Mouse (Mus musculus) hindbrain, postnatal 0 days (tissue): ENCODE measurements around the gene Ngrn. TPM values are rescaled to one million over a fixed set of nuclear protein-coding genes. Genes with fewer than 3 reads are reported as not detected.

Experiments
- ATAC-seq: fragments of 200-750 bp; cut with Nextera tagmentation; 2 replicates; pipeline ENCODE4 v1.8.0; 2017; ENCODE audit warnings: mild to moderate bottlenecking, moderate TSS enrichment, moderate library complexity
- DNase-seq: peaks from one replicate; pipeline ENCODE4 v3.0.0-alpha.2; 2015; ENCODE audit warnings: low spot score
- H3K27ac ChIP-seq: fragments of 300-500 bp; sonication (generic); 2 replicates; pipeline ENCODE4 v1.5.1; 2014; ENCODE audit warnings: mild to moderate bottlenecking
- H3K27me3 ChIP-seq: fragments of 300-500 bp; sonication (generic); 2 replicates; pipeline ENCODE4 v1.6.1; 2014; ENCODE audit warnings: low read length, mixed read lengths; ENCODE audit not compliant: insufficient read depth
- H3K36me3 ChIP-seq: fragments of 300-500 bp; sonication (generic); 2 replicates; pipeline ENCODE4 v1.6.1; 2014; ENCODE audit warnings: low read length, mixed read lengths; ENCODE audit not compliant: insufficient read depth
- H3K4me1 ChIP-seq: fragments of 300-500 bp; sonication (generic); 2 replicates; pipeline ENCODE4 v1.6.1; 2014; ENCODE audit warnings: antibody characterized with exemption, low read length, mixed read lengths; ENCODE audit not compliant: insufficient read depth
- H3K4me2 ChIP-seq: fragments of 300-500 bp; sonication (generic); 2 replicates; pipeline ENCODE4 v1.6.1; 2014; ENCODE audit warnings: low read depth, mild to moderate bottlenecking, low read length, moderate library complexity, mixed read lengths
- H3K4me3 ChIP-seq: fragments of 300-500 bp; sonication (generic); 2 replicates; pipeline ENCODE4 v1.5.1; 2014; ENCODE audit warnings: low read length
- H3K9ac ChIP-seq: fragments of 300-500 bp; sonication (generic); replicated peaks from 2 replicates; pipeline ENCODE4 v1.6.1; 2014; ENCODE audit warnings: mild to moderate bottlenecking, low read length, moderate library complexity, mixed read lengths
- H3K9me3 ChIP-seq: fragments of 300-500 bp; sonication (generic); 2 replicates; pipeline ENCODE4 v1.6.1; 2016; ENCODE audit warnings: low read length, mixed read lengths
- CTCF ChIP-seq: IDR thresholded peaks from 2 replicates; pipeline ENCODE4 v1.5.1; 2016; ENCODE audit warnings: antibody characterized with exemption, control low read depth, low read depth
- WGBS: fragments of 180-500 bp; shearing (Covaris S2); extraction: QIAGEN DNeasy Blood & Tissue Kit; methylation state at CpG from one replicate; pipeline ENCODE4 v1.1.7; 2014; 5-methylcytosine and 5-hydroxymethylcytosine counted together
- polyA plus RNA-seq: library from polyadenylated mRNA; unstranded; fragments of >200 nt; fragmentation: Nextera tagmentation; extraction: Ambion mirVana; gene quantifications from 2 replicates; pipeline ENCODE4 v1.2.1, GENCODE M21; 2015
- total RNA-seq: library from RNA; depleted of rRNA; stranded (reverse); fragments of >200 nt; gene quantifications from 2 replicates; pipeline ENCODE4 v1.2.3, GENCODE M21; 2014

The Ngrn gene
- total and polyA plus RNA-seq, 2 experiments from 2014 or later = 48.6 to 69.8 TPM

DNA sequence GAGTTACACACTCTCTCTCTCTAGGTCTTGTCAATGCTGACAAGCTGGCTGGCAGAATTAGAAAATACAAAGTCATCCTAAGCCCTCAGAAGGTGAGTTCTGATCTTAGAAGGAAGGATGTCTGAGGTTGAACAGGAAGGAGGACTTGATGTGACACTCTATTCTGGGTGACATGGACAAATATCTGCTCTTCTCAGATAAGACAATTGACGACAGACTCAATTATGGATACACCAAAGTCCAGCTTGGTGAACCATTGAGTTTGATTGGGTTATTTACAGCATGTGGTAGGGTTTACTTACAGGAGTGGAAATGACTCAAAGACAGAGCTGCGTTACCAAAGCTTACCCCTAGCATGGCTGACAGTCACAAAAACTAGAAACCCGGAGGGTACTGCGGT is 15.4 kb downstream of the Ngrn start:
- H3K9me3 ChIP-seq = no peaks in the 10 kb centered on the region
- no peak for ATAC-seq
- no peak overlapping the region for H3K4me2 ChIP-seq
- 98% methylated on average over 4 of the region's 4 CpGs for WGBS
- H3K4me1 ChIP-seq = no peaks in the 10 kb centered on the region
- no peak overlapping the region for H3K4me3 ChIP-seq
- H3K27ac ChIP-seq = no peak overlapping the region
- no peak for TF ChIP-seq CTCF
- no peak for DNase-seq
- H3K9ac ChIP-seq = no peak overlapping the region
- H3K36me3 ChIP-seq = peaks cover 52% of the 10 kb centered on the region
- H3K27me3 ChIP-seq = no peaks in the 10 kb centered on the region

DNA sequence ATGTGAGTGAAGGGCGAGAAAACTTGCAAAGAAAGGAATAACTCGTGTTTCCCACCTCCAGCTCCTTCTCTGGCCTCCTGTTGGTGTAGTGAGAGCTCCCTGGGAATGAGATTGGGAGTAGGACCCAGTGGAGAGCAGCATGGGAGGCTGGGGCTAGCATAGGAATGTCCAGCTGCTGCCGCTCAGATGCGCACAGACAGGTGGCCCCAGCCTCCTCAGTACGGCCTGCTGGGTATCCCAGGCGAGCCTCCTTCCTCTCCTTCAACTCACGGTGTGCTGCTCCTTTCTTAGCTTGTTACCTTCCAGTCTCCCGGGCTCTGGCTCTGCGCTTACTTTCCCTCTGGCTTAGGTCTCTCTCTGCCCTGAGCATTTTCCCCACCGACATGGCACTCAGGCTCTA is 19.0 kb downstream of the Ngrn start:
- H3K36me3 ChIP-seq = peaks cover 56% of the 10 kb centered on the region

DNA sequence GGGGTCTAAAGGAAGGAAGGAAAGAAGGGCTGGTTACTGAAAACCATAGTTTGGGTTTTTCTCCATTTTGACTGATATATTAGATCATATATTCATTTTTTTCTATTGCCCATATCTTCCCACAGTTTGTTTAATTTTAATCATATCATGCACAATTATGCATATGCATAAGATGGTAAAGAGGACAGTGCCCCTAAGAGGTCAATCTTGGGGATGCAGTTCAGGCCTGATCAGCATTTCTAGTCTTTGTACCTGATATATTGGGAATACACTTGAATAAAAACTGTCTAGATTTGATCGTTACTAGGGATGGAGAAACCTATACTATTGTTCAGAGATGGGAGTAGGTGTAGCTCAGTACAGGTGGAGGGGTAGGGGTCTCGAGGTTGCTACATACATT is 20.0 kb downstream of the Ngrn start:
- Histone ChIP-seq H3K27ac (no peak overlapping the region), H3K9ac (no peak overlapping the region), H3K9me3 (no peaks in the 10 kb centered on the region), H3K4me3 (no peak overlapping the region), H3K36me3 (peaks cover 57% of the 10 kb centered on the region), H3K4me1 (no peaks in the 10 kb centered on the region), H3K4me2 (no peak overlapping the region), H3K27me3 (no peaks in the 10 kb centered on the region)
- TF ChIP-seq CTCF = peak; percentile 39
- DNase-seq (no peak), ATAC-seq (no peak)
- WGBS = 91% methylated on average over 2 of the region's 2 CpGs

More for the DNA sequence above, 19.0 kb downstream of the Ngrn start:
- TF ChIP-seq CTCF = no peak
- Histone ChIP-seq H3K9me3 (no peaks in the 10 kb centered on the region), H3K9ac (no peak overlapping the region), H3K27me3 (no peaks in the 10 kb centered on the region), H3K27ac (no peak overlapping the region), H3K4me2 (no peak overlapping the region), H3K4me3 (no peak overlapping the region), H3K4me1 (no peaks in the 10 kb centered on the region)
- DNase-seq = no peak
- no peak for ATAC-seq
- WGBS = 81% methylated on average over 10 of the region's 10 CpGs

DNA sequence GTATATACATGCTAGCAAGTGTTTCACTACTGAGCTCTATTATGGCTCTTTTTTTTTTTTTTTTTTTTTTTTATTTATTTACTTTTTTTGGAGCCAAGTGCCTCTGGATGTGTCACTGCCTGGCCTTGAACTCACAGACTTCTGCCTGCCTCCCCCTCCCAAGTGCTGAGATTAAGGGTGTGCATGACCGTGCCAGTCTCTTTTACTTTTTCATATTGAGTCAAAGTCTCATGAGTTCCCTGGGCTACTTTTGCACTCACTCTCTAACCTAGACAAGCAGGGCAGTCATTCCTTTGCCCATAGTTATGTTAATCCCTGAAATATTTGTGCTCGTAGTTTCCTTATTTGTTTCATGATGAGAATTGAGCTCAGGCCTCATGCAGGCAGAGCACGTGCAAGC is 20.6 kb downstream of the Ngrn start:
- DNase-seq (no peak), ATAC-seq (no peak)
- Histone ChIP-seq H3K4me1 (no peaks in the 10 kb centered on the region), H3K9ac (no peak overlapping the region), H3K36me3 (peaks cover 57% of the 10 kb centered on the region), H3K4me3 (no peak overlapping the region), H3K4me2 (no peak overlapping the region), H3K27ac (no peak overlapping the region), H3K27me3 (no peaks in the 10 kb centered on the region), H3K9me3 (no peaks in the 10 kb centered on the region)
- 86% methylated on average over 3 of the region's 3 CpGs for WGBS
- TF ChIP-seq CTCF = no peak

DNA sequence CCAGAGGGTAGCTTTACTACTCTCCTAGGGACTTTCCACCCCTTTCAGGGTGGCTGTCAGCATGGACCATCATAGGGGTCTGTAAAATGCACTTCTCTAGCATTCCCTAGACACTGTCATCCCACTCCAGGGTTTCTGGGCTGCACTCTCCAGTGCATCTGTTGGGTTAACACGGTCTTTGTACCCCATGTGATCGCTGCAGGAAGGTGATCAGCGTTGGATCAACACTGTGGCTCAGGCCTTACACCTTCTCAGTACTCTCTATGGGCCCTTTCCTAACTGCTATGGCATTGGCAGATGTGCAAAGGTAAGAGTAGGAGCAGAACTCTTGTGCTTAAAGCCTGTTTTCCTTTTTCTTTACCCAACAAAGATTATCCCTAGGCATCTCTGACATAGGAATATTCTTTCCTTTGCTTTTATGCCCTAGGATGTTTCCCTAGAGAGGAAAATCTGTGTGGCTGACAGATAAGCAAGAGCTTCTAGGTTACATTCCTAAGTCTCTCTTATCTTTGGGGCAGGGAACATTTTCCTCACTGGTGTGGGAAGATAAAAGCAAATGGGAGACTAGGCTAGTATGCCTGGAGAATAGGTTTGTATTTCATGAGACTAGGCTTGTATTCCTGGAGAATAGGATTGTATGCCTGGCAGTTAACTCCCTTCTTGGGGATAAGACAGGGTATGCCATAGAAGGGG is 22.4 kb downstream of the Ngrn start:
- no peaks in the 10 kb centered on the region for H3K4me1 ChIP-seq
- no peak overlapping the region for H3K4me3 ChIP-seq
- H3K36me3 ChIP-seq = peaks cover 65% of the 10 kb centered on the region
- DNase-seq (no peak), ATAC-seq (no peak)
- 94% methylated on average over 3 of the region's 3 CpGs for WGBS
- H3K9ac ChIP-seq = no peak overlapping the region
- H3K4me2 ChIP-seq = no peak overlapping the region
- no peaks in the 10 kb centered on the region for H3K9me3 ChIP-seq
- H3K27ac ChIP-seq = no peak overlapping the region
- TF ChIP-seq CTCF = no peak
- H3K27me3 ChIP-seq = no peaks in the 10 kb centered on the region

DNA sequence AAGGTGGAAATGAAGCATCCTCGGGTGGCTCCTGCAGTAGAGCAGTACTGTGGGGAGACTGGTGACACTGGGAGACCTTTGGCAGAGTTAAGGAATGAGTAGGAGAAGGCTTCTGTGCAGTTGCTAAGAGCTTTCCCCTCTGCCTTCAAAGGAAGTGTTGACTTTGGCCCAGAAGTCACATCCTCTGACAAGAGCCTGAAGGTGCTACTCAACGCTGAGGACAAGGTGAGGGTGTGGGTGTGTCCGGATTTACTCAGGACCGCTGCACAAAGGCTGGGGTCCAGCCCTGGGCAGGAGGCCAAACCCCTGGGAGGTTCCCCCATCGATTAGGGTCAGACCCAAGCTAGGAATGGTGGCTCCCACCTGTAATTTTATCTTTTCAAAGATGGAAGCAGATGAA is 23.4 kb downstream of the Ngrn start:
- no peak for ATAC-seq
- Histone ChIP-seq H3K4me2 (no peak overlapping the region), H3K27ac (no peak overlapping the region), H3K4me1 (no peaks in the 10 kb centered on the region), H3K27me3 (no peaks in the 10 kb centered on the region), H3K36me3 (peaks cover 58% of the 10 kb centered on the region), H3K9me3 (no peaks in the 10 kb centered on the region), H3K9ac (no peak overlapping the region), H3K4me3 (no peak overlapping the region)
- 87% methylated on average over 5 of the region's 5 CpGs for WGBS
- no peak for TF ChIP-seq CTCF
- DNase-seq = no peak

DNA sequence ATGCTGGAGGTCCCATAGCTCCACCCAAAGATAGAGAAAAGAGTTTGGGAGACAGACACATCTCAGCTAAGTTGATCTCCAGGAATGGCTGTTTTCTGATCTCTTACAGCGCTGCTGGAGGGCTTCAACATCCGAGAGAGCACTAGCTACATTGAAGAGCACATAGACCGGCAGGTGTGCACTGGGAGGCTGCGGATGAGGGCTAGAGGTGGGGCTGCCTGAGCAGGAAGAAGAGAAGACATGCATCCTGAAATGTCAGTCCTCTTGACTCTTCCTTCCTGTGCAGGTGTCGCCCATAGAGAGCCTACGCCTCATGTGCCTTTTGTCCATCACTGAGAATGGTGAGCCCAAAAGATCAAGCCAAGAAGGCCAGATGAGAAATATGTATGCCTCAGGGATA is 24.7 kb downstream of the Ngrn start:
- no peak overlapping the region for H3K9ac ChIP-seq
- H3K27me3 ChIP-seq = no peaks in the 10 kb centered on the region
- no peak for ATAC-seq
- no peak overlapping the region for H3K4me2 ChIP-seq
- H3K4me1 ChIP-seq = no peaks in the 10 kb centered on the region
- TF ChIP-seq CTCF = no peak
- peaks cover 58% of the 10 kb centered on the region for H3K36me3 ChIP-seq
- H3K27ac ChIP-seq = no peak overlapping the region
- 94% methylated on average over 6 of the region's 6 CpGs for whole genome bisulfite sequencing
- H3K4me3 ChIP-seq = no peak overlapping the region
- H3K9me3 ChIP-seq = no peaks in the 10 kb centered on the region
- DNase-seq = no peak
